Mouse (Mus musculus) liver, adult 2 months (tissue): Measurements from ENCODE around the gene Slc39a12. TPM values are rescaled to one million over a fixed set of nuclear protein-coding genes. Genes with fewer than 3 reads are reported as not detected.
A peak's percentile ranks its signal among the peaks of the same experiment; 100 is the strongest.

ENCODE experiments used
- DNase-seq: peaks from one replicate; pipeline ENCODE4 v3.0.0-alpha.2; 2011; ENCODE audit warnings: low read depth, low spot score; ENCODE audit errors: extremely low read depth
- H3K27ac ChIP-seq: fragments of 200-500 bp; replicated peaks from 2 replicates; pipeline ENCODE4 v1.5.1; 2012; ENCODE audit warnings: low read depth, mild to moderate bottlenecking, control low read depth, inconsistent platforms, low read length; ENCODE audit not compliant: insufficient read depth
- H3K27me3 ChIP-seq: fragments of 200-500 bp; 2 replicates; pipeline ENCODE4 v1.6.1; 2012; ENCODE audit warnings: mild to moderate bottlenecking, moderate library complexity, low read length, inconsistent platforms; ENCODE audit not compliant: control insufficient read depth, insufficient read depth
- H3K36me3 ChIP-seq: fragments of 200-500 bp; 2 replicates; pipeline ENCODE4 v1.6.1; 2012; ENCODE audit warnings: low read length, inconsistent platforms; ENCODE audit not compliant: control insufficient read depth, insufficient read depth
- H3K4me1 ChIP-seq: fragments of 200-500 bp; 2 replicates; pipeline ENCODE4 v1.6.1; 2011; ENCODE audit warnings: low read length; ENCODE audit not compliant: control insufficient read depth, insufficient read depth
- H3K4me3 ChIP-seq: fragments of 200-500 bp; 2 replicates; pipeline ENCODE4 v1.5.1; 2011; ENCODE audit warnings: low read depth, mild to moderate bottlenecking, control low read depth, low read length, moderate library complexity; ENCODE audit not compliant: insufficient read depth
- H3K79me2 ChIP-seq: fragments of 200-500 bp; 2 replicates; pipeline ENCODE4 v1.6.1; 2012; ENCODE audit warnings: inconsistent platforms, mild to moderate bottlenecking, low read length, moderate library complexity; ENCODE audit not compliant: control insufficient read depth, insufficient read depth
- H3K9ac ChIP-seq: fragments of 200-500 bp; 2 replicates; pipeline ENCODE4 v1.6.1; 2012; ENCODE audit warnings: low read depth, mild to moderate bottlenecking, control low read depth, inconsistent platforms, low read length
- CTCF ChIP-seq: fragments of 200-500 bp; IDR thresholded peaks from 2 replicates; pipeline ENCODE4 v1.5.1; 2011; ENCODE audit warnings: low read depth, low read length, control low read depth
- POLR2A ChIP-seq: fragments of 200-500 bp; IDR thresholded peaks from 2 replicates; pipeline ENCODE4 v1.6.1; 2011; ENCODE audit warnings: low read length, control low read depth; ENCODE audit not compliant: insufficient read depth; ENCODE audit errors: extremely low read depth
- WGBS: fragments of 180-500 bp; shearing (Covaris S2); methylation state at CpG from one replicate; pipeline ENCODE4 v1.1.7; 2018; 5-methylcytosine and 5-hydroxymethylcytosine counted together
- polyA plus RNA-seq: library from polyadenylated mRNA; depleted of rRNA; stranded (reverse); fragments of >200 nt; gene quantifications from 2 replicates; pipeline ENCODE4 v1.2.3, GENCODE M21; 2012; rRNA removed
- total RNA-seq: library from RNA; depleted of rRNA; stranded (reverse); fragments of >200 nt; gene quantifications from 2 replicates; pipeline ENCODE4 v1.2.3, GENCODE M21; 2014; rRNA removed

The Slc39a12 gene
- total RNA-seq (0.13 and 0.37 TPM in 2 replicates), polyA plus RNA-seq (0.06 TPM in 1 of 2 replicates, not detected in the other)

- Histone ChIP-seq H3K27me3 (no peaks in the 10 kb centered on the region), H3K9ac (no peak within 1 kb of the TSS), H3K79me2 (no peaks in the 10 kb centered on the region), H3K4me3 (no peak within 1 kb of the TSS), H3K4me1 (no peaks in the 10 kb centered on the region), H3K27ac (no peak within 1 kb of the TSS), H3K36me3 (no peaks in the 10 kb centered on the region)
- no peak for DNase-seq
- 73% methylated on average over 5 of the region's 5 CpGs for WGBS
- TF ChIP-seq POLR2A = no peak
- no peak for TF ChIP-seq CTCF
Observed at GRCm38 (mm10) chr2:14388162-14388561, at the start of gene Slc39a12. Gene Slc39a12, plus strand, starts transcription at chr2:14388316.

- DNase-seq = peak; percentile 11
- TF ChIP-seq CTCF (no peak), POLR2A (no peak)
Observed at GRCm38 (mm10) chr2:14341652-14342308, 46.3 kb upstream of the Slc39a12 start.

GRCm38 (mm10) chr2:14342309-14342839 lies 45.7 kb upstream of the Slc39a12 start:
- Histone ChIP-seq H3K27me3 (no peaks in the 10 kb centered on the region), H3K4me1 (no peaks in the 10 kb centered on the region; the same call in 1 of the 2 replicates), H3K36me3 (no peaks in the 10 kb centered on the region), H3K79me2 (no peaks in the 10 kb centered on the region), H3K27ac (no peak overlapping the region), H3K9ac (no peak overlapping the region), H3K4me3 (no peak overlapping the region)
- 70% methylated on average over 8 of the region's 8 CpGs for WGBS
- TF ChIP-seq CTCF = no peak
- no peak for DNase-seq

More at GRCm38 (mm10) chr2:14341652-14342308, 46.3 kb upstream of the Slc39a12 start:
- Histone ChIP-seq H3K27ac (no peak overlapping the region), H3K9ac (no peak overlapping the region), H3K4me3 (no peak overlapping the region), H3K4me1 (no peaks in the 10 kb centered on the region; the same call in 1 of the 2 replicates), H3K27me3 (no peaks in the 10 kb centered on the region), H3K36me3 (no peaks in the 10 kb centered on the region), H3K79me2 (no peaks in the 10 kb centered on the region)
- WGBS = 73% methylated on average over 14 of the region's 14 CpGs

GRCm38 (mm10) chr2:14388856-14389255 lies 740 bp downstream of the Slc39a12 start:
- no peak overlapping the region for H3K27ac ChIP-seq
- TF ChIP-seq CTCF (no peak), POLR2A (no peak)
- no peak overlapping the region for H3K4me3 ChIP-seq
- no peak overlapping the region for H3K9ac ChIP-seq
- no peaks in the 10 kb centered on the region for H3K27me3 ChIP-seq
- no peaks in the 10 kb centered on the region for H3K4me1 ChIP-seq
- H3K36me3 ChIP-seq = no peaks in the 10 kb centered on the region
- no peak for DNase-seq
- H3K79me2 ChIP-seq = no peaks in the 10 kb centered on the region
- WGBS = 54% methylated on average over 1 of the region's 1 CpGs

GRCm38 (mm10) chr2:14390900-14391299 lies 2.8 kb downstream of the Slc39a12 start:
- H3K4me1 ChIP-seq = no peaks in the 10 kb centered on the region
- WGBS = 87% methylated on average over 1 of the region's 1 CpGs

GRCm38 (mm10) chr2:14403000-14403399 lies 14.9 kb downstream of the Slc39a12 start:
- DNase-seq = no peak

More at GRCm38 (mm10) chr2:14390900-14391299, 2.8 kb downstream of the Slc39a12 start:
- no peaks in the 10 kb centered on the region for H3K27me3 ChIP-seq
- no peak overlapping the region for H3K9ac ChIP-seq
- H3K79me2 ChIP-seq = no peaks in the 10 kb centered on the region
- no peak overlapping the region for H3K27ac ChIP-seq
- H3K4me3 ChIP-seq = no peak overlapping the region
- TF ChIP-seq CTCF (no peak), POLR2A (no peak)
- H3K36me3 ChIP-seq = no peaks in the 10 kb centered on the region
- DNase-seq = no peak

More at GRCm38 (mm10) chr2:14403000-14403399, 14.9 kb downstream of the Slc39a12 start:
- H3K4me1 ChIP-seq = no peaks in the 10 kb centered on the region
- no peak overlapping the region for H3K4me3 ChIP-seq
- TF ChIP-seq POLR2A = no peak
- TF ChIP-seq CTCF = no peak
- H3K79me2 ChIP-seq = no peaks in the 10 kb centered on the region
- H3K27me3 ChIP-seq = no peaks in the 10 kb centered on the region
- no peak overlapping the region for H3K27ac ChIP-seq
- no peaks in the 10 kb centered on the region for H3K36me3 ChIP-seq
- H3K9ac ChIP-seq = no peak overlapping the region
